Mouse (Mus musculus) ES-Bruce4 (cell line): ENCODE results near the gene Ifi35. TPM values are rescaled to one million over a fixed set of nuclear protein-coding genes. Genes with fewer than 3 reads are reported as not detected.

Experiments
- H3K27ac ChIP-seq: 2 replicates; pipeline ENCODE4 v1.5.1; 2012; ENCODE audit warnings: low read length, inconsistent platforms; ENCODE audit not compliant: insufficient read depth
- H3K27me3 ChIP-seq: 2 replicates; pipeline ENCODE4 v1.6.1; 2012; ENCODE audit warnings: mild to moderate bottlenecking, low read length, inconsistent platforms; ENCODE audit not compliant: control insufficient read depth, poor library complexity, insufficient read depth, severe bottlenecking
- H3K36me3 ChIP-seq: 2 replicates; pipeline ENCODE4 v1.6.1; 2012; ENCODE audit warnings: inconsistent platforms, mild to moderate bottlenecking, low read length, moderate library complexity; ENCODE audit not compliant: control insufficient read depth, poor library complexity, insufficient read depth, severe bottlenecking
- H3K4me1 ChIP-seq: one replicate; pipeline ENCODE4 v1.8.1; 2011; ENCODE audit warnings: low read length; ENCODE audit not compliant: control insufficient read depth, insufficient read depth
- H3K4me3 ChIP-seq: 2 replicates; pipeline ENCODE4 v1.5.1; 2011; ENCODE audit warnings: low read depth, mild to moderate bottlenecking, low read length
- H3K9ac ChIP-seq: 2 replicates; pipeline ENCODE4 v1.6.1; 2012; ENCODE audit warnings: low read depth, mild to moderate bottlenecking, inconsistent platforms; ENCODE audit not compliant: poor library complexity, severe bottlenecking
- H3K9me3 ChIP-seq: replicated peaks from 2 replicates; pipeline ENCODE4 v1.6.1; 2012; ENCODE audit warnings: mild to moderate bottlenecking, low read length, inconsistent platforms; ENCODE audit not compliant: control insufficient read depth, poor library complexity, insufficient read depth, severe bottlenecking
- CTCF ChIP-seq: IDR thresholded peaks from one replicate; pipeline ENCODE4 v1.8.1; 2011; ENCODE audit warnings: low read depth, low read length
- EP300 ChIP-seq: IDR thresholded peaks from 2 replicates; pipeline ENCODE4 v1.6.1; 2011; ENCODE audit warnings: low read depth, low read length; ENCODE audit not compliant: insufficient read depth
- POLR2A ChIP-seq: IDR thresholded peaks from one replicate; pipeline ENCODE4 v1.8.1; 2011; ENCODE audit warnings: low read length; ENCODE audit not compliant: insufficient read depth
- polyA plus RNA-seq: library from polyadenylated mRNA; stranded (reverse); fragments of >200 nt; gene quantifications from 2 replicates; pipeline ENCODE4 v1.2.4, GENCODE M21; 2011; ENCODE audit warnings: low read depth; ENCODE audit not compliant: missing spikeins, insufficient read depth, insufficient read length

Gene Ifi35
- polyA plus RNA-seq, 1 experiment = 6.7 TPM

DNA sequence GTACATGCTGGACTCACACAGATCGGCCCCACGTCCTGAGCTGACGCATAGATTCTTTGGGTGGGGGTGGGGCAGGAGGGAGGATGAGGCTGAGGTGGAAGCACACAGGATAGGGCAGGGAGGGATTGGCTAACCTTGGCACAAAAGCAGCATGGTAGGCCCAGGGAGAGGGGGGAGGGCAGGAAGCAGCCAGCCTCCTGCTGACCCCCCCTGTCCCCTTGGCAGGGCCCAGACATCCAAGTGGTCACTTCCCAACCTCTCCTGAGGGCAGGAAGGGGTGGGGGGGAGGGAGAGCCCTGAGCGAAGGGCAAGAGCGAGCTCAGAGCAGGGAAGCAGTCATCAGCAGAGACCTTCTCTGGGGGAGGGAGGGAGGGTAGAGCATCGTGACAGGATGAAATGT, 11.5 kb downstream of the Ifi35 start:
- Histone ChIP-seq H3K4me1 (peaks cover 13% of the 10 kb centered on the region), H3K9me3 (no peaks in the 10 kb centered on the region), H3K9ac (no peak overlapping the region), H3K36me3 (peaks cover 11% of the 10 kb centered on the region; the same call in 1 of the 2 replicates), H3K4me3 (no peak overlapping the region), H3K27me3 (no peaks in the 10 kb centered on the region), H3K27ac (0 out of 2 replicates have a peak overlapping the region, but pooled peaks have one; percentile 31)
- TF ChIP-seq CTCF = no peak
- no peak for TF ChIP-seq EP300
- TF ChIP-seq POLR2A = no peak

DNA sequence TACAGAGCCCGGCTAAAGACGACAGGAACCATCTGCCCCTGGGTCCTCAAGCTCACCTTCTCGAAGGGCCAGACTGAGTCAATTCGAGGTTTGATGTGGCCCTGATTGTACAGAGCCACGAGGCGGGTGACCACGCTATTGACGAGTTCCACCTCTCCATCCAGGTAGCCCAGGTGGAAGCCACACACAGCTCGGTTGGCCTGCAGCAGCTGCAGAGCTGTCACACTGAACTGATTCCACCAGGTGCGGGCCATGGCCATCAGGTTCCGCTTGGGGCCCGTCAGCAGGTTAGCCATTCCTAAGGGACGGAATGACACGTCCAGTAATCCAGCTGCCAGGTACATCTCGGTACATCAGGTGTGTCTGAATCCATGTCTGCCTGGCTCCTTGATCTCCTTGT, 12.1 kb downstream of the Ifi35 start:
- no peak overlapping the region for H3K9ac ChIP-seq
- TF ChIP-seq POLR2A = no peak
- TF ChIP-seq CTCF = no peak
- TF ChIP-seq EP300 = no peak
- H3K27me3 ChIP-seq = no peaks in the 10 kb centered on the region
- peaks cover 11% of the 10 kb centered on the region; the same call in 1 of the 2 replicates for H3K36me3 ChIP-seq
- H3K9me3 ChIP-seq = no peaks in the 10 kb centered on the region
- H3K4me1 ChIP-seq = peaks cover 13% of the 10 kb centered on the region
- no peak overlapping the region for H3K27ac ChIP-seq
- H3K4me3 ChIP-seq = no peak overlapping the region

DNA sequence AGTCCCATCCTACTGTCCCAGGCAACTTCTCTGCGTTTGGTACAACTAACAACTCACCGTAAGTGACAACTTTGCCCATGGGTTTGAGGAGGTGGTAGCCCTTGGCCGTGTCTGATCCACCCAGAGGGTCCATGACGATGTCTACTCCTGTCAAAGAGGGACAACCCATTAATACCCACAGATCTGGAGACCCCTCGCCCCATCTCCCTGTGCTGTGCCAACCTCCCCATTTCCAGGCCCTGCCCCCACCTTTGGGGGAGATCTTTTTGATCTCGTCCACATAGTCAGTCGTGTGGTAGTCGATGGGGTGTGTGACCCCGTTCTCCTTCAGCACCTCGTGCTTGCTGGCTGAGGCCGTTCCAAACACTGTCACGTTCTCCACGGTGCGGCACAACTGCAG, 13.9 kb downstream of the Ifi35 start:
- Histone ChIP-seq H3K36me3 (peaks cover 11% of the 10 kb centered on the region; the same call in 1 of the 2 replicates), H3K9ac (no peak overlapping the region), H3K4me1 (peaks cover 13% of the 10 kb centered on the region), H3K9me3 (no peaks in the 10 kb centered on the region), H3K27ac (no peak overlapping the region), H3K4me3 (no peak overlapping the region), H3K27me3 (no peaks in the 10 kb centered on the region)
- TF ChIP-seq POLR2A (no peak), EP300 (no peak), CTCF (no peak)

DNA sequence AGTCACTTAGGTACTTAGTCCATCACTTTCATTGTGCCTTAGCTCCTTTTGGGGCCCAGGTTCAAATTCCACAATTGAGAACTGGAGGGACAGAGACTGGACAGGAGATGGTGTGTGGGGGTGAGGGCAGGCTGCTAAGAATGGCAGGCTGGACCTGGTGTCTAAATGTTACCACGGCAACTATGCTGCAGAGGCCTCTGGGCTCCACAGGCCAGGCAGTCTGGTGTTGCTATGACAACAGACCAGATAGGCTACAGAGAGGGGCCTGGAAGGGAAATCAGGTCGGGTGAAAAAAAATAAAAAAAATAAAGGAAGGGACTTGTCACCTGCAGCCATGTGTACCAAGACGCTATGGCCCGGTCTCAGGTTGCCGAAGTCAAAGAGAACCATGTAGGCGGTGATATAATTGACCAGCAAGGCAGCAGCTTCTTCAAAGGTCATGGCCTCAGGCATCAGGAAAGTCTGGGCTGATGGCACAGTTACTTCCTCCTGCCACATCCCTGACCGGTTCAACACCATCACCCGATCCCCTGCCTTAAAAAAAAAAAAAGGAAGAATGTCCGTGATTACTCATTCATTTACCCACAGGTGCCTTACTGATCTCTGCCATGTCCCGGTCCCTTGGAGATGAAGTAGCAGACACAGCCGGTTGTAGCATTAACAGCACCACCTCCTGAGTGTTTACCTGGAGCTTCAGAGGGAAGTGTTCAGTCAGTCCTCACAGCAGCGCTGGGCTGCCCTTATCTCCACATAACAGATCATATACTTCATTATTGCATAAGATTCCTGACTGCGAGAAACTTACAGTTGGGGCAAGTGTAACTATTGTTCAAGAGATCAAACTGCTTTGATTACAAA, 14.6 kb downstream of the Ifi35 start:
- Histone ChIP-seq H3K27me3 (no peaks in the 10 kb centered on the region), H3K27ac (no peak overlapping the region), H3K4me3 (no peak overlapping the region)

DNA sequence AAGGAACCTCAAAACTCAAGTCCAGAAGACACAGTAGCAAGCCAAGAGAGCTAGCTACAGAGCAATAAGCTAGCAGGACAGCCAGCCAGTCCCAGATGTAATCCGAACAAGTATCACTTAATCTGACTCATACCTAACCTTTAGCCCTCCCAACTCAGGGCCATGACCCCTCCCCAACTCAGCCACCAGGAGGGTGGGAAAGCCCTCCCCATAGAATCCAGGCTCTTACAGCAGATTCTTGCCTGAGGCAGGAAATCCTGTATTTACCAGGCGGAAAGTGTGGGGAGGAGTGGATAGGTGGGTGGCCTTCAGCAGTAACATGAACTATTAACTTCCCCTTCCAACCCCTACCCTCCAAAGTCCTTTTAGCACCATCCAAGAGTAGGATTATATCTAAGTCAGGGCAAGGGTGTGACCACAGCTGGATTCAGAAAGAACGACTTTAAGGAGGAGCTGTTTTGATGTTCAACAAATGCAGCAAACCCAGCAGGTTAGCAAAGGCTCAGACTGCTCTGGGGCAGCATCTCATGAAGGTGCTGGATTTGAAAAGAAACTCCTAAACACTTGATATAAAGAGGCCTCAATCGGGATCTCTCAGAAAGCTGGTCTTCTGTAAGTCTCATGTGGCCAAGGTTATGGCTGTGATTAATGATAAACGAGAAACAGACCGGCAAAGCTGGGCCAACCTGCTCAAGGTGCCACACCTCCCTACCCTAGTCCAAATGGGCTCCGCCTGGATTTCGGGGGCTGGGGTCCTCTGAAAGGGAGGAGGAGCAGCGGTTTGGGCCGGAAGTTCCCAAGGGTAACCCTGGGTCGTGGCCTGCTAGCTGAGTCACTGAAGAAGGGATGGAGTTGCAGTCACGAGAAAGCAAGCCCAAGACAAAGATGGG, 16.2 kb downstream of the Ifi35 start, which contains the start of gene Rnd2:
Gene Rnd2, plus strand, starts transcription at position 789 of the 890 bp plus-strand sequence.
- Histone ChIP-seq H3K36me3 (peaks cover 11% of the 10 kb centered on the region; the same call in 1 of the 2 replicates), H3K27me3 (no peaks in the 10 kb centered on the region), H3K4me1 (peaks cover 9% of the 10 kb centered on the region), H3K9me3 (no peaks in the 10 kb centered on the region), H3K9ac (peak within 1 kb of the TSS; percentile 78), H3K27ac (peak within 1 kb of the TSS; percentile 82), H3K4me3 (peak within 1 kb of the TSS; percentile 76)
- TF ChIP-seq CTCF = no peak
- TF ChIP-seq EP300 = 0 out of 2 replicates have a peak, but pooled peaks have one; percentile 39

More for the DNA sequence above, 14.6 kb downstream of the Ifi35 start:
- H3K9ac ChIP-seq = no peak overlapping the region
- H3K9me3 ChIP-seq = no peaks in the 10 kb centered on the region
- no peak for TF ChIP-seq POLR2A
- TF ChIP-seq EP300 = no peak
- TF ChIP-seq CTCF = no peak
- H3K36me3 ChIP-seq = peaks cover 11% of the 10 kb centered on the region; the same call in 1 of the 2 replicates
- peaks cover 14% of the 10 kb centered on the region for H3K4me1 ChIP-seq
